Mouse (Mus musculus) CH12.LX (cell line): ENCODE results near the gene 1700018B08Rik. TPM values are rescaled to one million over a fixed set of nuclear protein-coding genes. Genes with fewer than 3 reads are reported as not detected.
A peak's percentile ranks its signal among the peaks of the same experiment; 100 is the strongest.

Source experiments
- DNase-seq: peaks from one replicate; pipeline ENCODE4 v3.0.0-alpha.2; 2013; ENCODE audit errors: extremely low read depth
- H3K27ac ChIP-seq: 2 replicates; pipeline ENCODE4 v1.5.1; 2012; ENCODE audit warnings: low read depth, mild to moderate bottlenecking, control low read depth, moderate library complexity; ENCODE audit not compliant: insufficient read depth
- H3K27me3 ChIP-seq: replicated peaks from 2 replicates; pipeline ENCODE3; 2012; ENCODE audit warnings: inconsistent platforms
- H3K36me3 ChIP-seq, 2 experiments: replicated peaks in 1 of 2; 2 replicates each; pipeline versions ENCODE3 to v1.6.1; 2012; ENCODE audit warnings: inconsistent platforms in 1 of 2, low read length in 1 of 2, mild to moderate bottlenecking in 1 of 2, mixed read lengths in 1 of 2, moderate library complexity in 1 of 2; ENCODE audit not compliant: control insufficient read depth in 1 of 2, insufficient read depth in 1 of 2
- H3K4me1 ChIP-seq, 2 experiments: 2 replicates each; pipeline ENCODE4 v1.6.1; 2012; ENCODE audit warnings: inconsistent platforms in 1 of 2, moderate library complexity in 1 of 2; ENCODE audit not compliant: insufficient read depth in 2 of 2, control insufficient read depth in 1 of 2
- H3K4me2 ChIP-seq: 2 replicates; pipeline ENCODE4 v1.6.1; 2012; ENCODE audit warnings: low read depth, mild to moderate bottlenecking, control low read depth; ENCODE audit not compliant: poor library complexity, insufficient read depth, severe bottlenecking
- H3K4me3 ChIP-seq, 3 experiments: fragments of 150-350 bp in 1 of 3; sonication (generic) in 1 of 3; replicated peaks in 1 of 3; 2 replicates each; pipeline versions ENCODE3 to v1.5.1; 2011 to 2012; ENCODE audit warnings: low read depth in 2 of 3, low read length in 2 of 3, mild to moderate bottlenecking in 2 of 3, moderate library complexity in 2 of 3, control low read depth in 1 of 3, improper control_type of control experiment in 1 of 3, inconsistent platforms in 1 of 3, mixed read lengths in 1 of 3; ENCODE audit not compliant: poor library complexity in 1 of 3
- H3K79me2 ChIP-seq: replicated peaks from 2 replicates; pipeline ENCODE4 v1.6.1; 2012; ENCODE audit warnings: mild to moderate bottlenecking, moderate library complexity; ENCODE audit not compliant: control insufficient read depth, poor library complexity, insufficient read depth, severe bottlenecking; ENCODE audit errors: extremely low read depth
- H3K9ac ChIP-seq: 2 replicates; pipeline ENCODE4 v1.6.1; 2012; ENCODE audit warnings: low read depth, mild to moderate bottlenecking, control low read depth, moderate library complexity; ENCODE audit not compliant: insufficient read depth
- H3K9me3 ChIP-seq: replicated peaks from 2 replicates; pipeline ENCODE3; 2012; ENCODE audit warnings: low read length, inconsistent platforms, mixed read lengths
- BHLHE40 ChIP-seq: IDR thresholded peaks from 2 replicates; pipeline ENCODE4 v1.6.1; 2011; ENCODE audit warnings: mild to moderate bottlenecking, low read depth, low read length, improper control_type of control experiment
- CHD1 ChIP-seq: IDR thresholded peaks from 2 replicates; pipeline ENCODE4 v1.6.1; 2012; ENCODE audit warnings: low read depth, low read length, improper control_type of control experiment, inconsistent platforms
- CTCF ChIP-seq, 2 experiments: IDR thresholded peaks in 1 of 2; conservative IDR thresholded peaks in 1 of 2; 2 replicates each; pipeline ENCODE4 v1.5.1; 2011 to 2012; ENCODE audit warnings: low read depth in 2 of 2, low read length in 2 of 2, improper control_type of control experiment in 1 of 2, inconsistent platforms in 1 of 2, mild to moderate bottlenecking in 1 of 2, moderate library complexity in 1 of 2
- E2F4 ChIP-seq: IDR thresholded peaks from 2 replicates; pipeline ENCODE4 v1.6.1; 2011; ENCODE audit warnings: low read depth, low read length, improper control_type of control experiment; ENCODE audit not compliant: insufficient replicate concordance
- ELF1 ChIP-seq: IDR thresholded peaks from 2 replicates; pipeline ENCODE4 v1.6.1; 2014; ENCODE audit warnings: low read depth, mild to moderate bottlenecking, inconsistent platforms, low read length, improper control_type of control experiment
- JUN ChIP-seq: IDR thresholded peaks from 2 replicates; pipeline ENCODE4 v1.6.1; 2011; ENCODE audit warnings: low read depth, mild to moderate bottlenecking, low read length, improper control_type of control experiment, moderate library complexity; ENCODE audit not compliant: insufficient read depth
- MAFK ChIP-seq: IDR thresholded peaks from 2 replicates; pipeline ENCODE4 v1.6.1; 2011; ENCODE audit warnings: low read length, improper control_type of control experiment; ENCODE audit not compliant: insufficient replicate concordance
- MAX ChIP-seq: IDR thresholded peaks from 2 replicates; pipeline ENCODE4 v1.6.1; 2011; ENCODE audit warnings: low read length, improper control_type of control experiment
- MEF2A ChIP-seq: IDR thresholded peaks from 2 replicates; pipeline ENCODE4 v1.6.1; 2014; ENCODE audit warnings: low read depth, mild to moderate bottlenecking, inconsistent platforms, low read length, improper control_type of control experiment, borderline replicate concordance
- MXI1 ChIP-seq: IDR thresholded peaks from 2 replicates; pipeline ENCODE4 v1.6.1; 2011; ENCODE audit warnings: mild to moderate bottlenecking, low read depth, low read length, improper control_type of control experiment
- MYC ChIP-seq: IDR thresholded peaks from 2 replicates; pipeline ENCODE4 v1.6.1; 2011; ENCODE audit warnings: low read depth, mild to moderate bottlenecking, improper control_type of control experiment, low read length
- NRF1 ChIP-seq: IDR thresholded peaks from 2 replicates; pipeline ENCODE4 v1.6.1; 2014; ENCODE audit warnings: low read depth, mild to moderate bottlenecking, inconsistent platforms, low read length, improper control_type of control experiment, moderate library complexity
- PAX5 ChIP-seq: IDR thresholded peaks from 2 replicates; pipeline ENCODE4 v1.6.1; 2012; ENCODE audit warnings: low read length, inconsistent platforms, mixed read lengths
- POLR2A ChIP-seq: IDR thresholded peaks from 2 replicates; pipeline ENCODE4 v1.6.1; 2011; ENCODE audit warnings: low read depth, mild to moderate bottlenecking, improper control_type of control experiment, low read length
- POLR2AphosphoS2 ChIP-seq: IDR thresholded peaks from 2 replicates; pipeline ENCODE4 v1.6.1; 2011; ENCODE audit warnings: low read depth, low read length, improper control_type of control experiment
- RAD21 ChIP-seq: IDR thresholded peaks from 2 replicates; pipeline ENCODE4 v1.6.1; 2011; ENCODE audit warnings: low read depth, mild to moderate bottlenecking, low read length, improper control_type of control experiment, moderate library complexity
- RCOR1 ChIP-seq: conservative IDR thresholded peaks from 2 replicates; pipeline ENCODE4 v1.6.1; 2012; ENCODE audit warnings: low read depth, mild to moderate bottlenecking, inconsistent platforms, low read length, improper control_type of control experiment
- SIN3A ChIP-seq: IDR thresholded peaks from 2 replicates; pipeline ENCODE4 v1.6.1; 2012; ENCODE audit warnings: low read length, improper control_type of control experiment, inconsistent platforms
- SMC3 ChIP-seq: IDR thresholded peaks from 2 replicates; pipeline ENCODE4 v1.6.1; 2011; ENCODE audit warnings: low read depth, low read length, improper control_type of control experiment
- ZC3H11A ChIP-seq: IDR thresholded peaks from 2 replicates; pipeline ENCODE4 v1.6.1; 2012; ENCODE audit warnings: low read depth, mild to moderate bottlenecking, inconsistent platforms, low read length, improper control_type of control experiment
- ZMIZ1 ChIP-seq: IDR thresholded peaks from 2 replicates; pipeline ENCODE4 v1.6.1; 2012; ENCODE audit warnings: low read depth, mild to moderate bottlenecking, inconsistent platforms, low read length, improper control_type of control experiment
- dilution Hi-C: fragments of 300-500 bp; cut with MboI; formaldehyde crosslinking; loops from 2 replicates; pipeline ENCODE4 v1.14.3; 2020; ENCODE audit warnings: low sequenced_read_pairs; ENCODE audit not compliant: extremely low pct_unique_long_range_greater_than_20kb, extremely low pct_ligation_motif_present
- in situ Hi-C: fragments of 300-500 bp; cut with MboI; formaldehyde crosslinking; loops from 3 replicates; pipeline ENCODE4 v1.14.3; 2019; ENCODE audit warnings: low sequenced_read_pairs, low pct_ligation_motif_present, low pct_unique_long_range_greater_than_20kb, mixed read lengths
- polyA plus RNA-seq: library from polyadenylated mRNA; unstranded; fragments of >175 nt; gene quantifications from 2 replicates; pipeline ENCODE4 v1.2.1, GENCODE M21; 2012; ENCODE audit warnings: low read depth; ENCODE audit not compliant: insufficient read length
- total RNA-seq, 2 experiments: library from RNA; depleted of rRNA; stranded (reverse); fragments of 300-350 nt in 1 of 2; fragments of >200 nt in 1 of 2; gene quantifications; 2 replicates each; pipeline ENCODE4 v1.2.3; 2012 to 2014

Gene 1700018B08Rik
- total and polyA plus RNA-seq, 3 experiments, result not detected

DNA sequence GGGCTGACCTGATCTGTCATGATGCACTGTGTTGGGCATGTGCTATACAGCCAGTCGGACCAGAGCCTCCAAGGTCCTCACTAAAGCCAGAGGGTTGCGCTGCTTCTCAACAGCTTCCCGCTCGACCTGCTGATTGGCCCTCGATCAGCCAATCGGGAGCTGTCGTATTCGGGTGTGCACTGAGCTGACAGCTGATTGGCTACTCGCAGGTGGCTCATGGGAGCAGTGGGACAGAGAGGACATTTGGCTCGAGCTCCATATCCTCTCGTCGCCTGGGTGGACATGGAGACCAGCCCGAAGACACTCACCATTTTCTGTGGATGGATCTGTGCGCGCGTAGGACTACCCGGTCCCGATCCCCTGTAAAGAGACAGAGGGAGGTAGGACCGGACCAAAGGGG, 2.3 kb downstream of the 1700018B08Rik start:
- H3K9ac ChIP-seq, result no peak overlapping the region
- no peak overlapping the region for H3K4me2 ChIP-seq
- no peaks in the 10 kb centered on the region for H3K79me2 ChIP-seq
- dilution Hi-C loops (no loop called here), in situ Hi-C loops (loop anchor here (10.0 kb wide), 1 partner anchor 143 kb away; no protein-coding TSS in a partner anchor)
- no peak for DNase-seq
- no peaks in the 10 kb centered on the region for H3K36me3 ChIP-seq
- H3K27me3 ChIP-seq, result peaks cover 54% of the 10 kb centered on the region
- peaks cover 0 to 5% of the 10 kb centered on the region in 2 experiments; a peak in 2 of 4 replicates for H3K4me1 ChIP-seq
- TF ChIP-seq POLR2AphosphoS2 (no peak), MYC (no peak), MAFK (no peak), RCOR1 (no peak), MEF2A (no peak), ZMIZ1 (no peak), ZC3H11A (no peak), NRF1 (no peak), PAX5 (no peak), BHLHE40 (no peak), MXI1 (no peak)
- TF ChIP-seq, all 38 proteins: peak for 0
- Histone ChIP-seq H3K9me3 (peaks cover 8% of the 10 kb centered on the region), H3K4me3 (no peak overlapping the region), H3K27ac (no peak overlapping the region)

DNA sequence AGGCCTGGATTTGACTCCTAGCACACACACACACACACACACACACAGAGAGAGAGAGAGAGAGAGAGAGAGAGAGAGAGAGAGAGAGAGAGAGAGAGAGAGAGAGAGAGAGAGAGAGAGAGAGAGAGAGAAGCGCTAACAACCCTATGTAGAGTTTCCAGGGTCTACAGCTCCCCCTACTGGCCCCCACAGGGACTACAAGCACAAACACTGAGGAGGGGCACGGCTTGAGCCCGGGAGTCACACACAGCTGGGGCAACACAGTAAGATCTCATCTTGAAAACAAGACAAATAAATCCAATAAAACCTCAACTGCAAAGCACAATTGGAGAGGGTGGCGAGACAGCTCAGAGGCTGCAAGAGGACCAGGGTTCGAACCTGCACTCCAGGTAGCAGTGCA, 11.7 kb downstream of the 1700018B08Rik start:
- H3K27ac ChIP-seq, result no peak overlapping the region
- peaks cover 48% of the 10 kb centered on the region for H3K27me3 ChIP-seq
- peak; percentile 25; the same call in 1 of the 2 replicates for TF ChIP-seq SMC3
- TF ChIP-seq RAD21, result peak; percentile 38
- TF ChIP-seq E2F4, result no peak
- TF ChIP-seq CTCF (conservative IDR thresholded peaks at IDR 0.05 in 1 of 2, IDR thresholded peaks at IDR 0.05 in 1 of 2; ENCODE audit: low read depth in 2 of 2, low read length in 2 of 2), result peak; percentile 21 to 62; a peak in 2 of 4 replicates
- no peak overlapping the region for H3K4me2 ChIP-seq
- DNase-seq, result peak; percentile 10
- H3K4me1 ChIP-seq, result peaks cover 0 to 2% of the 10 kb centered on the region in 2 experiments; a peak in 1 of 4 replicates
- dilution Hi-C loops (no loop called here), in situ Hi-C loops (no loop called here)
- H3K9me3 ChIP-seq, result peaks cover 4% of the 10 kb centered on the region
- H3K36me3 ChIP-seq, result no peaks in the 10 kb centered on the region
- H3K79me2 ChIP-seq, result no peaks in the 10 kb centered on the region
- no peak overlapping the region for H3K9ac ChIP-seq
- no peak overlapping the region for H3K4me3 ChIP-seq

DNA sequence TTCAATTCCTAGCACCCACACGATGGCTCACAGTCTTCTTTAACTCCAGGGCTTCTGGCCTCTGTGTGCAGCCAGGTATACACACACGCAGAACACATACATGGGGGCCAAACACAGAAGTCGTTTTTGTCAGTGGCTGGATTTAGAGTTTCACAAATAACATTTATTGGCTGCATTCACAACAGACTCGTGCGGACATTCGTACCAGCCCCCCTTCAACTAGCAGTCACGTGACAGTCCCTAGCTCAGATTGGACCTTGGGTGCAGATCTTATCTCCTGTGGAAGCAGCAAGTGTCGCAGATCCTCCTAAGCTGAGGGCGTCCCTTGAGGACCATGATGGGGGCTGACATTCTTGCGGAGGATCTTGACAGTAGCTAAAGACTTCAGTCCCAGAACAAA, 13.5 kb downstream of the 1700018B08Rik start:
- Histone ChIP-seq H3K4me2 (no peak overlapping the region), H3K9me3 (no peaks in the 10 kb centered on the region), H3K79me2 (no peaks in the 10 kb centered on the region), H3K4me3 (no peak overlapping the region), H3K27me3 (peaks cover 65% of the 10 kb centered on the region), H3K36me3 (no peaks in the 10 kb centered on the region), H3K9ac (no peak overlapping the region), H3K4me1 (peaks cover 0 to 2% of the 10 kb centered on the region in 2 experiments; a peak in 1 of 4 replicates), H3K27ac (no peak overlapping the region)
- DNase-seq, result no peak
- dilution Hi-C loops (no loop called here), in situ Hi-C loops (no loop called here)
- no peak for TF ChIP-seq PAX5
- no peak for TF ChIP-seq MAX
- TF ChIP-seq SMC3, result no peak
- TF ChIP-seq MXI1, result no peak
- TF ChIP-seq SIN3A, result no peak
- TF ChIP-seq ELF1, result no peak
- TF ChIP-seq POLR2A, result no peak
- no peak for TF ChIP-seq JUN
- no peak for TF ChIP-seq NRF1
- TF ChIP-seq CTCF (conservative IDR thresholded peaks at IDR 0.05 in 1 of 2, IDR thresholded peaks at IDR 0.05 in 1 of 2; ENCODE audit: low read depth in 2 of 2, low read length in 2 of 2), result no peak
- no peak for TF ChIP-seq ZC3H11A
- no peak for TF ChIP-seq CHD1
